Comparison of ENCODE assay signal across 24 mouse cellular contexts in genomic region chr5:21189460-21189859, GRCm38 (mm10). TPM values are rescaled to one million over a fixed set of nuclear protein-coding genes. Genes with fewer than 3 reads are reported as not detected.
DNase-seq lines count a peak whose midpoint lies in the region; ATAC-seq and TF ChIP-seq lines count a peak whose summit lies in the region.
"Had no signal": no experiment of that assay in that cellular context is flagged by ENCODE, and none has a peak within 500 bp of the region (broad histone marks: within the 10 kb centered on the region; RNA-seq: fewer than 3 reads in every experiment).

No protein-coding gene starts in this region.

- TF ChIP-seq CTCF in liver, adult 2 months (IDR thresholded peaks at IDR 0.05; ENCODE audit: low read depth, low read length) = no peak
- TF ChIP-seq CTCF in bone marrow macrophage, adult 2 months (IDR thresholded peaks at IDR 0.05; ENCODE audit: low read depth, low read length) = no peak

- 0 out of 2 replicates have a peak overlapping the region, but pooled peaks have one; percentile 31 for H3K27ac ChIP-seq in liver, adult 2 months (replicated peaks; ENCODE audit: insufficient read depth, low read depth, low read length)
- H3K27ac ChIP-seq in liver, embryonic 12.5 days = no peak overlapping the region
- peak overlapping the region; percentile 81 for H3K27ac ChIP-seq in bone marrow macrophage, adult 2 months (ENCODE audit: insufficient read depth, low read depth, low read length)
- peak overlapping the region; percentile 88 for H3K27ac ChIP-seq in macrophage
- H3K27ac ChIP-seq: embryonic facial prominence, embryonic 13.5 days; forebrain, embryonic 12.5 days; gastrocnemius, adult 2 months; heart, adult 2 months; heart, embryonic 15.5 days; hindbrain, embryonic 13.5 days had no signal

- no peak for ATAC-seq in liver, embryonic 12.5 days
- ATAC-seq: CD4-positive, CD25-positive, alpha-beta regulatory T cell, adult 4 months; forebrain, postnatal 0 days had no signal

- H3K9me3 ChIP-seq in liver, embryonic 12.5 days (replicated peaks) = peaks cover 6% of the 10 kb centered on the region; the same call in 1 of the 2 replicates
- H3K9me3 ChIP-seq: heart, embryonic 15.5 days had no signal

- H3K9ac ChIP-seq in liver, adult 2 months (ENCODE audit: low read depth, low read length) = no peak overlapping the region
- H3K9ac ChIP-seq in liver, embryonic 12.5 days = no peak overlapping the region
- H3K9ac ChIP-seq: embryonic facial prominence, embryonic 13.5 days; forebrain, embryonic 12.5 days; forebrain, postnatal 0 days; heart, embryonic 15.5 days; hindbrain, embryonic 13.5 days had no signal

- H3K4me2 ChIP-seq in liver, embryonic 12.5 days = no peak overlapping the region
- H3K4me2 ChIP-seq: embryonic facial prominence, embryonic 13.5 days; forebrain, embryonic 12.5 days; heart, embryonic 11.5 days; heart, embryonic 15.5 days; hindbrain, embryonic 13.5 days had no signal

- no peak for TF ChIP-seq POLR2A in liver, adult 2 months (IDR thresholded peaks at IDR 0.05; ENCODE audit: extremely low read depth, insufficient read depth, low read length)
- TF ChIP-seq POLR2A in bone marrow macrophage, adult 2 months (IDR thresholded peaks at IDR 0.05; ENCODE audit: borderline replicate concordance, low read depth, low read length) = no peak

- peaks cover 22% of the 10 kb centered on the region for H3K79me2 ChIP-seq in liver, adult 2 months (ENCODE audit: control insufficient read depth, insufficient read depth, low read length)
- H3K79me2 ChIP-seq in macrophage (ENCODE audit: inconsistent target) = peaks cover 63% of the 10 kb centered on the region

- no peak for DNase-seq in liver, adult 2 months (ENCODE audit: extremely low read depth, low read depth, low spot score)
- peak; percentile 32 for DNase-seq in lung, postnatal 10 days
- no peak for DNase-seq in gastrocnemius, postnatal 14 days
- no peak for DNase-seq in left cerebral cortex, adult 11 months (ENCODE audit: low spot score)
- DNase-seq: adrenal gland, postnatal 10 days; B cell, adult 2 months; cerebellum, adult 18-20 months; cerebellum, adult 9-11 months; cerebellum, postnatal 36 days; forebrain, postnatal 0 days; gastrocnemius, adult 2 months; gastrocnemius, postnatal 36 days; heart, adult 2 months; heart, postnatal 14 days had no signal

- 44% methylated on average over 3 of the region's 3 CpGs for WGBS in liver, adult 2 months
- WGBS in liver, embryonic 12.5 days (ENCODE audit: insufficient replicate concordance) = 60% methylated on average over 3 of the region's 3 CpGs
- WGBS in macrophage (ENCODE audit: missing documents) = 40% methylated on average over 3 of the region's 3 CpGs

- H3K36me3 ChIP-seq in liver, adult 2 months (ENCODE audit: control insufficient read depth, insufficient read depth, low read length) = peaks cover 13% of the 10 kb centered on the region
- H3K36me3 ChIP-seq in liver, embryonic 12.5 days = no peaks in the 10 kb centered on the region
- H3K36me3 ChIP-seq in macrophage (ENCODE audit: inconsistent target) = peaks cover 19% of the 10 kb centered on the region; the same call in 1 of the 2 replicates
- H3K36me3 ChIP-seq: embryonic facial prominence, embryonic 13.5 days; forebrain, embryonic 12.5 days; G1E; heart, embryonic 15.5 days had no signal

- peaks cover 28% of the 10 kb centered on the region for H3K4me1 ChIP-seq in liver, adult 2 months (ENCODE audit: control insufficient read depth, insufficient read depth, low read length)
- H3K4me1 ChIP-seq in liver, embryonic 12.5 days = peaks cover 13% of the 10 kb centered on the region
- peaks cover 29% of the 10 kb centered on the region for H3K4me1 ChIP-seq in bone marrow macrophage, adult 2 months (ENCODE audit: control insufficient read depth, insufficient read depth, low read length)
- H3K4me1 ChIP-seq: heart, embryonic 15.5 days had no signal

- no peaks in the 10 kb centered on the region for H3K27me3 ChIP-seq in liver, adult 2 months (ENCODE audit: control insufficient read depth, insufficient read depth, low read length)
- H3K27me3 ChIP-seq in liver, embryonic 12.5 days (replicated peaks) = peaks cover 5% of the 10 kb centered on the region; the same call in 1 of the 2 replicates
- H3K27me3 ChIP-seq: hindbrain, embryonic 13.5 days had no signal

- no peak overlapping the region for H3K4me3 ChIP-seq in liver, adult 2 months (ENCODE audit: insufficient read depth, low read depth, low read length)
- H3K4me3 ChIP-seq in liver, embryonic 12.5 days = no peak overlapping the region
- H3K4me3 ChIP-seq in bone marrow macrophage, adult 2 months (ENCODE audit: insufficient read depth, low read length) = 0 out of 2 replicates have a peak overlapping the region, but pooled peaks have one; percentile 12
- H3K4me3 ChIP-seq in macrophage (ENCODE audit: inconsistent target) = no peak overlapping the region
- H3K4me3 ChIP-seq: embryonic facial prominence, embryonic 13.5 days; forebrain, embryonic 12.5 days; gastrocnemius, adult 2 months; heart, adult 2 months; heart, embryonic 15.5 days; hindbrain, embryonic 13.5 days had no signal

- intact Hi-C loops in gastrocnemius, postnatal 14 days (cut with DNase I; ENCODE audit: low total_unique reads) = no loop called here

RNA-seq across cellular contexts. Expression of gene Gsap, which starts 3.4 kb away (rescaled TPM):
- total RNA-seq in liver, adult 2 months (2014; rRNA removed) = 42.0 and 45.5 TPM in 2 replicates
- 9.6 and 13.3 TPM in 2 replicates for polyA plus RNA-seq in liver, adult 2 months (2012; rRNA removed)
- 2.6 and 2.7 TPM in 2 replicates for polyA plus RNA-seq in liver, embryonic 12.5 days (2016; fragmentation: Nextera tagmentation; extraction: Ambion mirVana)
- polyA plus RNA-seq in bone marrow macrophage, adult 2 months (2012; ENCODE audit: insufficient read depth, insufficient read length, missing spikeins) = 34.2 and 35.0 TPM in 2 replicates
- total RNA-seq in macrophage (2018; cell fraction: chromatin; rRNA removed) = 100 to 1,000 TPM in 21 of 26 experiments, 10 to 100 TPM in 5; 66.6 to 682 (median 239) TPM
- 10 to 100 TPM in 17 of 26 experiments, 1 to 10 TPM in 9; 5.9 to 25.9 (median 13.4) TPM for total RNA-seq in macrophage (2018; cell fraction: cytosol; rRNA removed)
- total RNA-seq in macrophage (2018; cell fraction: nucleus; rRNA removed) = 100 to 1,000 TPM in 21 of 26 experiments, 10 to 100 TPM in 5; 51.4 to 366 (median 145) TPM
- 7.7 to 9.7 TPM (median 9.5 TPM) in 3 replicates for polyA plus RNA-seq in macrophage (2018)
- 1 to 10 TPM; 2.1 to 2.4 TPM for total RNA-seq in gastrocnemius, postnatal 14 days (2021)
- polyA plus RNA-seq: G1E had no signal
